Mouse (Mus musculus): ENCODE data around the gene Col8a1. TPM values are rescaled to one million over a fixed set of nuclear protein-coding genes. Genes with fewer than 3 reads are reported as not detected.

Col8a1 gene
- total RNA-seq, 2 experiments from 2014 or later, result 2.0 to 4.3 TPM

DNA sequence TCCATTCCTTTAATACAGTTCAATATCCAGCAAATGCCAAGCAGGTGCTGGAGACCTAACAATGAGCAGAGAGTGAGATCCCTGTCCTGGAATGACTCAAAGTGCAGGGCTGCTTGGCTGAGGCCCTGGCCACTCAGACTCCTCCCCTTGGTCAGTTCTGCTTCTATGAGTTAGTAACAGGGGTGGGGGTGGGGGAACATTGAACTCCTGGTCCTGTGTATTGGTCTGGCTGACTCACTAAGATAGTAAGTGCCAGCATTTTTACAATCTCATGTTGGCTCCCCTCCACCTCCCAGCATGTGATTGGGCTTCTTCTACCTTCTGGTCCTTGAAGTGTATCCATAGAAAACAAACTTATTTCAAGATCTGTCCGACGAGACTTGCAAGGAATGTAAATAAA lies 104.6 kb downstream of the Col8a1 start:
- intact Hi-C loops (cut with DNase I), result no loop called here
- no peak for TF ChIP-seq CTCF (IDR thresholded peaks at IDR 0.05)
- no peak overlapping the region for H3K4me3 ChIP-seq
- H3K27ac ChIP-seq, result no peak overlapping the region
- no peak for DNase-seq

DNA sequence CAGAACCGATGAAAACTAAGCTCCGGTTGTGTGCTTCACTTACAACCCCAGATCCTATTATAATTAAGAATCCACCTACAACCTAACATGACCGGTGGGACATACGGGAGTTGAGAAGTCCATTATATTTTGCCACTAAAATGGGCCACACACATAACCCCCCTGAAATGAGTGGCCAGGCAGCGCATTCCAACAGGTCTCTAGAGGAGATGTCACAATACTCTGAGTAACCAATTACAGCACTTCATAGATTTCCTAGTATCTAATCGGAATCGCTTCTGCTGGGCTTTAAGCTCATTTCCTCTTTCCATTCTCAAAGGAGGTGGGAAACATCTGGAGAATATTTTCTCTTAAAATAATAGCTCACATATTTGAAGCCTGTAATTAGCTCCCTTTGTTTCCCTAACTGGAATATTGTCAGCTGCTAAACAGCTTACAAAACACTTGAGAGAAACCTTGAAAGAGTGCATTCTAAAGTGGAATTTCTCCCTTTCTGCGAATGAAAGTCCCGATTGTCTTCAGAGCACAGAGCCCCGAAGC lies 113.1 kb downstream of the Col8a1 start:
- Histone ChIP-seq H3K27ac (peak overlapping the region; percentile 49; the same call in 1 of the 2 replicates), H3K4me3 (peak overlapping the region; percentile 49)
- DNase-seq, result no peak
- TF ChIP-seq CTCF (IDR thresholded peaks at IDR 0.05), result no peak
- intact Hi-C loops (cut with DNase I), result no loop called here

DNA sequence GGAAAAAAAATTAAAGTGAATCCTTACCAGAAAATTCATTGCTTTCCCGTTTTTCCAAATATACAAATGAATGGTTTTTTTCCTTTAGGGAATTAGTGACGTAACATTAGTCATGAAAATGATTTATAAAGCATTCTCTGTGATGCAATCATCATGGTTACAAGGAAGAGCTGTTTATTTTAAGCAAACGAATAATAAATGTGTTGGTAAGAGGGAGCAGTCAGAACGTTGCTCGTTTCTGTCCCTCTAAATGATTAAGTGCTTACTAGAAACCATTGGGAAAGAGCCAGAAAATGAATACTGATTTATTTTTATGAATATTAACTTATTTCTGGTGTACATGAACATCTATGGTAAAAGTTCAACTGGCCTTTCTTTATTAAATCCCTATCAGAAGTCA lies 119.8 kb downstream of the Col8a1 start:
- intact Hi-C loops (cut with DNase I), result loop anchor here (2.0 kb wide), 1 partner anchor 646 kb away; no protein-coding TSS in a partner anchor
- no peak for TF ChIP-seq CTCF (IDR thresholded peaks at IDR 0.05)
- H3K4me3 ChIP-seq, result no peak overlapping the region
- H3K27ac ChIP-seq, result no peak overlapping the region
- DNase-seq, result no peak

DNA sequence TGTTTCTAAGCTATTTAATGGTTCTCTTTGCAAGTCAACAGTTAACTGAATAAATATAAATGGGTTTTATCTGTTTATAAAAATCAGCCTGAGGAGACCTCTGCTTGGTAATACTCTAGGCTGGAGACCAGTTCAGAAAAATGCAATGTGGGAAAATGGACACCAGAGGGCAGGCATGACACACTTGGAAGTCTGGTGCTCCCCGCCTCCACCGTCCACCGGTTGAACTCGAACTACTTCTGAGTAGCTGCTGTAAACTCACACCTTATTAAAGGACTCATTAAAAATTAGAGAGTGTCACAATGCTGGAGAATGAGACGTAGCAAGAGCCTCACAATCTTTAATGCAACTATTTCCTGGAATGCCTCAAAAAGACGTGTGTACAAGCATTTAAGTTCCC lies 120.3 kb downstream of the Col8a1 start:
- TF ChIP-seq CTCF (IDR thresholded peaks at IDR 0.05), result peak; percentile 86
- Histone ChIP-seq H3K4me3 (no peak overlapping the region), H3K27ac (no peak overlapping the region)
- intact Hi-C loops (cut with DNase I), result loop anchor here (2.0 kb wide), 1 partner anchor 647 kb away; no protein-coding TSS in a partner anchor
- peak; percentile 71 for DNase-seq

DNA sequence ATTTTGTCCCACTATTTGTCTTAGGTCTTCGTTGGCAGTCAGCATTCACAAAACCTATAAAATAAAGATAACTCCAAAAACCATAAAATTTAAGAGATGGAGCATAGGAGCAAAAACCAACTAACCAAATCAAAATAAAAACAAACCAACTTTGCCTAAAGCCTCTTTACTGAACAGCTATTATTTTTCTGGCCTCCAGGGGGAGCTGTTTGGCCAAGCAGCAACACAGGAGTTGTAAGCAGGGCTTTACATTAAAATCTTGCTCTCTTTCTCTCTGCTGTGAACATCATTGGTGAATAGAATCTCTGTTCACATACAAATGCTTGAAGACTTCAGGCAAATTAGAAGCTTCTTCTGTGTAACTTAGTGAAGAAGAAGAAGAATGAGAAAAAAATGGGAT lies 142.8 kb downstream of the Col8a1 start:
- peak; percentile 77 for TF ChIP-seq CTCF (IDR thresholded peaks at IDR 0.05)
- H3K4me3 ChIP-seq, result no peak overlapping the region
- H3K27ac ChIP-seq, result no peak overlapping the region
- no peak for DNase-seq
- intact Hi-C loops (cut with DNase I), result no loop called here

DNA sequence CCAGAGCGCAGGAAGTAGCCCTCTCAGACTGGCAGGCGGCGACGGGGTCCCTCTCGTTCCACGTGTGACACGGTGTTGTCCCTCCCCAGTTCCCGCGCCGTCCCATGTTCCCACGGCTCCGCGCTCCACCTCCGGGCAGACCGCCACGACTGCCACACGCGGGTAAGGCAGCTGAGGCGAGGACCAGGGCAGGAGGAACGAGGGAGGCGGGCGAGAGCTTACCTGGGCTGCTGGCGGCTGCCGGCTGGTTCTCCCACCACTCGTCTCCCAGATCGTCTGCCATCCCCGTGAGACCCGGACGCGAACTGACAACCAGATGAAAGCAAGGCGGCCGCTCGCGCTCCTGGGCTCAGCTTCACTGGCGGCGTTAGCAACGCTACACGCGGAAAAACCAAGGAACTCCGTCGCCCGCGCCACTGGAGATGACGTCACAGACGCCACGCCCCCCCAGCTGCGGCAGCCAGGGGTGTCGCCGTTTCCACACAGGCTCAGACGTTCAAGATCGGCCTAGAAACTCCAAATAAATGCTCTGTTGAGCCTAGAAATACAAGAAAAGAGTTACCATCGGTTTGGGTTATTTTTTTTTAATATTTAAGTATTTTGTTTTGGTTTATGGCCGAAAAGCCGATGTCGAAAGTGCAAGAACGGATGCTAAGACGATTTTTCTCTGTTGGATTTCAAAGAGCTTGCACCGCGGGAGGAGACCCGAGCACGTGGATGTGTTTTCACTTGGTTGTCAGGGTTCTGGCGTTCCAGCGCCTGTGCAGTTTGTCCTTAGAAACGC lies 147.9 kb downstream of the Col8a1 start, which contains the start of gene Cmss1:
Gene Cmss1, minus strand, starts transcription at position 421 of the 784 bp plus-strand sequence.
- peak within 1 kb of the TSS; percentile 98 for H3K4me3 ChIP-seq
- no peak for TF ChIP-seq CTCF (IDR thresholded peaks at IDR 0.05)
- DNase-seq, result peak; percentile 88
- intact Hi-C loops (cut with DNase I), result no loop called here
- peak within 1 kb of the TSS; percentile 88 for H3K27ac ChIP-seq

DNA sequence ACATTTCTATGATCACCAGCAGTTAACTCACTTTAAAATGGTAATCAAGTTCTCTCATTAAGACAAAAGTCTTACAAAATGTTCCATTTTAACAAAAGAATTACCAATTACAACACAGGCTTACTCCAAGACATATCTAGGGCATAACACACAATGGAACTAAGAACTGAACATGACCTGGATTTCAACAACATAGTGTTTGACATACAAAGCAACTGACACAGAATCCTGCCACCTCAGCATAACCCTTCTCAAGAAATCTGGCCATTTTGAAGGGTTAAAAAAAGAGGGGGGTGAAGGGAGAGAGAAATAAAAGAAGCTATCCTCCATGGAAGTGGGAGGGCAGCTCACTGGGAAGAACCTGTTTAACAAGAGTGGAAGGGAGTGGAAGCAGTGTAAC lies 153.5 kb downstream of the Col8a1 start:
- no peak for DNase-seq
- H3K4me3 ChIP-seq, result no peak overlapping the region
- no peak overlapping the region for H3K27ac ChIP-seq
- intact Hi-C loops (cut with DNase I), result no loop called here
- TF ChIP-seq CTCF (IDR thresholded peaks at IDR 0.05), result no peak

DNA sequence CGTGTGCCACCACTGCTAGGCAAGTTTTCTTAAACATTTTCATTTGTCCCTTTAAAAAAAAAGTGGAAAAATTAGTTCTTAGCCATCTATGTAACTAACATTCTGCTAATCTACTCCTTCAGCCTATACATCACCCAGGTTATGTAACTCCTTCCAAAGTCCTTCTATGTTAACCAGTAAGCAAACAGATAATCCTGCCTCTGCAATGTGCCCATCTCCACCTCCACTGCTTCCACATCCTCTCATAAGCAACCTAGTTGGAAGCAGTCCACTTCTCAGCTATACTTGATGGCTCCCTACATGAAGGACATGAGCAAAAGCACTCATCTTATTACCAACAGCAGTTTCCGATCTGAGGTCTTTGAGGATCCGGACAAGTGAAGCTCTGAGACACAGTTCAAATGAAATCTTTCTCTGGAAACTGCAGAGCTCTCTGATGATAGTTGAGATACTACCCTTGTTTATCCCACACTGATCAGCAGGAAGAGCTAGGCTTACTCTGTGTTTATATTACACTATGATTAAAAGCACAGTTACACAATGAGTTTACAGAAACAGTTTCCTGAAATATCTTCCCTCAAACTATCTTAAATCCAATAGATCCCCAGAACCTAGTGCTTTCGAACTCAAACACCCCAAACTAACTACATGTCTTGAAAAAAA lies 157.1 kb downstream of the Col8a1 start:
- TF ChIP-seq CTCF (IDR thresholded peaks at IDR 0.05), result no peak
- Histone ChIP-seq H3K27ac (no peak overlapping the region), H3K4me3 (no peak overlapping the region)
- no peak for DNase-seq
- intact Hi-C loops (cut with DNase I), result no loop called here

DNA sequence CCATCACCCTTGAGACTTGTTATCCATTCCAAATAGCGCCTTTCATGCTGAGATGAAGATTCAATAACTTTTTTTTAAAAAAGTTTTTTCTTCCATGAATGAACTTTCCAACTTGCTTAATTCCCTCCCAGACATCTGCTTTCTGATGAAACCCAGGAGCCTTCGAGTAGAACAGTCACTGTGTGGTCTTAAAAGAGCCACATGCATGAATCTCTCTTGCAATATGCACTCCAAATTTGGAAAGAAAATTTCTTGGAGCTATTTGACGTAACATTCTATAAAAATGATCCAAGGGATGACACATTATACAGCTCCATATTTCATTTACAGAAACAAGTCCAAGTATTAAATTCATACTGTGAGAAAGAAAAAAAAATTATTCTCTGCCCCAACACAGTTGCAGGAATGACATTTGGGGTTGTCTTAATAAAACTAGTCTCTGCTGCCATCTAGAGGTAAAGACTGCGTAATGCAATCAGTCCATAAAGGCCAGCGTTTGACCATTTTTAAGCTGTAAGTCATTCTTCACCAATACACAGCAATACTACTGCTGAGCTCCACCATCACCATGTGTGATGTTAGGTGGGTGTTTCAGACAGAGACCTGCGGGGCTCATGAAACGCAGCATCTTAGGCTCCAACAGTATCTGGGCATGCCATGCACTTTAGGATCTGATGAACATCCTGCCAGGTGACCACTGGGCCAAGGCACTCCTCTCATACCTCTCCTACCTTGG lies 160.9 kb downstream of the Col8a1 start:
- Histone ChIP-seq H3K4me3 (no peak overlapping the region), H3K27ac (peak overlapping the region; percentile 13; the same call in 1 of the 2 replicates)
- peak; percentile 86 for TF ChIP-seq CTCF (IDR thresholded peaks at IDR 0.05)
- no peak for DNase-seq
- intact Hi-C loops (cut with DNase I), result loop anchor here (5.0 kb wide), 1 partner anchor 351 kb away; no protein-coding TSS in a partner anchor

DNA sequence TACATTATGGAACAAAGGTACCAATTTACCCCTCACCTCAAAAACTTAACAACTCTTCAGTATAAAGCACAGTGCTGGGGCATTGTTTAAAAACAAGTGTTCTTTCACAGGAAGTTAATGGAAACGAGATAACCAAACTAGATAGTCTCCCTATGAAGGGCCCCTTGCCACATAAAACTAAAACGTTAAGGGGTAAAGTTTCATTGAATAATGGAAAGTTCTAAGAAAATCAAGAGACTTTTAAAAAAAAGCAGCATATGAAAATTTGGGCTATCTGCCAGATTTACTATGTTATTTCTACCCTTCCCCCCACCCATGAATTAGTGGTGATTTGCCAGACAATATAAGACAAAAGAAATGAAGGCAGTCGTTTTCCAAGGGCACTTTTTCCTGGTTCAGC lies 169.3 kb downstream of the Col8a1 start:
- H3K4me3 ChIP-seq, result no peak overlapping the region
- intact Hi-C loops (cut with DNase I), result no loop called here
- peak overlapping the region; percentile 46; the same call in 1 of the 2 replicates for H3K27ac ChIP-seq
- DNase-seq, result no peak
- TF ChIP-seq CTCF (IDR thresholded peaks at IDR 0.05), result no peak

DNA sequence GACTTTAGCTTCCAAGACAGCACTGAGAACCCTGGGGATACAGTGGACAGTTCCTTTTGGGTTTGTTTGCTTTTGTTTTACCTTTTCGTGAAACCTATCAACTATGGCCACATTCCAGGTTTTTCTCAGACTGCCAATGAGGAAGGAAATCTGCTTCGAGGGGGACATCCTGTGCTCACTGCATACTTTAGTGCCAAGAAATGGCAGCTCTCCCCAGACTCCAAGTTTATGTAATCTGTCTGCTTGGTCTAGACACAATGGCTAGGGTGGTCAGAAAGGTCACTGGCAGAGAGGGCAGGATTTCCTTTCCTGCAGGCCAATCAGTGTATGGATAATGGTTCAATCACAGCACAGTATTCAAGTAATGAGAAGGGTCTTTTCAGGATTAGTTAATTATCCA lies 172.5 kb downstream of the Col8a1 start:
- peak overlapping the region; percentile 29; the same call in 1 of the 2 replicates for H3K27ac ChIP-seq
- H3K4me3 ChIP-seq, result no peak overlapping the region
- TF ChIP-seq CTCF (IDR thresholded peaks at IDR 0.05), result no peak
- intact Hi-C loops (cut with DNase I), result no loop called here
- DNase-seq, result no peak

DNA sequence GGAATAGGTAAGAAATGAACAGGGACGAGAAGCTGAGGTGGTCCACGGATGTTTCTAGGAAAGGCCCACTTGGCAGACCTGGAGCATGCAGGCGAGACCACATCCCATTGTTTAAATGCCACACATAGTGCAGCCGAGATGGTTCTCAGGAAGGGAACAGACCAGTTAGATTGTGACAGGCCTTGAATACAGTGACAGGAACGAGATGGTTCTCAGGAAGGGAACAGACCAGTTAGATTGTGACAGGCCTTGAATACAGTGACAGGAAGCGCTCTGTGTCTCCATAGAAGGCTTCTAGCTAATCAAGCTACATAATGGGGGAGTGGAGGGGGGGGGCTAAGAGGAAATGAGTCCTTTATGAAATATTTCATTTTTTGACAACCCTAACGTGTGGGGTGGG lies 174.5 kb downstream of the Col8a1 start:
- intact Hi-C loops (cut with DNase I), result no loop called here
- Histone ChIP-seq H3K4me3 (no peak overlapping the region), H3K27ac (peak overlapping the region; percentile 56)
- no peak for DNase-seq
- TF ChIP-seq CTCF (IDR thresholded peaks at IDR 0.05), result no peak
